Mouse (Mus musculus) left cerebral cortex, postnatal 36 days (tissue): Measurements from ENCODE around the gene Olfr96. TPM values are rescaled to one million over a fixed set of nuclear protein-coding genes. Genes with fewer than 3 reads are reported as not detected.
"Not testable (repeated sequence)": the region's sequence is repeated elsewhere in the genome, so short reads cannot be mapped to it uniquely, and the experiment has no call there.

Experiments used
- DNase-seq, 2 experiments: peaks; one replicate each; pipeline ENCODE4 v3.0.0; 2021 to 2022; ENCODE audit warnings: low spot score in 2 of 2, mixed read lengths in 1 of 2
- intact Hi-C: fragments of 180-260 bp; cut with DNase I; formaldehyde crosslinking; loops from one replicate; pipeline ENCODE4 v1.15.1; 2025
- total RNA-seq, 2 experiments: library from RNA; stranded (reverse); gene quantifications; 2 replicates each; pipeline ENCODE4 v1.2.3; 2021

Gene Olfr96
- not detected for total RNA-seq

- intact Hi-C loops, result no loop called here
- no peak for DNase-seq
Measured at GRCm38 (mm10) chr17:37219846-37220245, at the start of gene Olfr96. Olfr96 (plus strand) TSS chr17:37220146.

GRCm38 (mm10) chr17:37185474-37185873, 34.5 kb upstream of the Olfr96 start:
- intact Hi-C loops, result no loop called here
- DNase-seq, result no peak

DNA sequence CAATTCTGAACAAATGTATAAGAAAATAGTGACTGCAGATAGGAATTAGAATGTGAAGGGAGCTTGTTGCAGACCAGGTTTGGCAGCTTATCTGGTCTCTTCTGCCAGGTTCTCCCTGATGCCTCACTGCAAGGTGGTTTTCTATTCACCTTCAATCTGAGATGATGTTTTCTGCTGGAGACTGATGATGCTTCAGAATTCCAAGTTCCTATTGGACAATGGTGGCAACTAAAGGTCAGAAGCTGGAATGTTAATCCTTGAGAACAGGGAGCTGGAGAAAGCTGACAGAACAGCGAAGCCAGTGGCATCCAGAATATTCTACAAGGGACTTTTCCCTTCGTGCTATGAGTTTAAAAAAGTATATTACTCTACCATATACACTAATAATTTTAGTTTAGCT, 29.2 kb upstream of the Olfr96 start:
- DNase-seq, result no peak

DNA sequence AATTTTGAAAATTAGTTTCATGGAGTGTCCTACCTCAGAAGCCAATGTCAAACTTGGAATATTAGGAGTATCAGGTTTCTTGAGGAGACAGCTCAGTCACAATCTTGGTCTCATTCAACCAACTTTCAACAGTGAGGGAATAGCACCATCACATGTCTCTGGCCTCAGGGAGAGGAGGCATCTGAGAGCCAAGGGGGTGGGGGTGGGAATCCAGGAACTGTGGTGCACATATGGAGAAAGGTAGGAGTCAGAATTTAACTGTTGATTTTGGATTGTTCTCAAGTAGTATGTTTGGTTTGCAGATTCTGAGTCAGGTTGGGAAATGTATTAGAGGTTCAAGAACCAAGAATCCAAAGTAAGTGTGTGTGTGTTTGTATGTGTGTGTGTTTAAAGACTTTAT, 26.9 kb upstream of the Olfr96 start:
- intact Hi-C loops, result no loop called here
- DNase-seq, result no peak

More for the DNA sequence above, 29.2 kb upstream of the Olfr96 start:
- intact Hi-C loops, result no loop called here

GRCm38 (mm10) chr17:37193656-37194055, 26.3 kb upstream of the Olfr96 start, which contains the start of gene Ubd:
Ubd (plus strand) TSS chr17:37193892.
- intact Hi-C loops, result no loop called here
- DNase-seq, result no peak

DNA sequence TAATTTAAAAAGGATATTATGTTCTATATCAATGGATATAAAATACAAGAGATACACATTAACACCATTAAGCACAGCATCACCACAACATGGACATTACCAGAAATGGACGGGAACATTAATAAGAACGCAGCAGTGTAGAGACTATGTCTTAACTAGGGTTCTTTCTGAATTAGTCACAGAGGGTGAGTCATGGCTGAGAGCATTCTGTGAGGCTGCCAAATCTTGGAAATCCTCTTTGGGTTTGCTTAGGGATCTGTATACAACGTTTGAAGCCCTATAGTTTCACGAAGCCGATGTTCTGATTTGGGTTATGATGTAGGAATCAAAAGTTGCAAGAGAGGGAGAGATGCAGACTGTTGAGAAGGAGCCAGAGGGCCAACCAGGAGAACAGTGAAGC, 25.2 kb upstream of the Olfr96 start:
- DNase-seq, result peak in 1 of 2 experiments; percentile 9
- intact Hi-C loops, result no loop called here

GRCm38 (mm10) chr17:37196845-37197724, 22.9 kb upstream of the Olfr96 start:
- intact Hi-C loops, result no loop called here
- peak; percentile 47 to 62 for DNase-seq

DNA sequence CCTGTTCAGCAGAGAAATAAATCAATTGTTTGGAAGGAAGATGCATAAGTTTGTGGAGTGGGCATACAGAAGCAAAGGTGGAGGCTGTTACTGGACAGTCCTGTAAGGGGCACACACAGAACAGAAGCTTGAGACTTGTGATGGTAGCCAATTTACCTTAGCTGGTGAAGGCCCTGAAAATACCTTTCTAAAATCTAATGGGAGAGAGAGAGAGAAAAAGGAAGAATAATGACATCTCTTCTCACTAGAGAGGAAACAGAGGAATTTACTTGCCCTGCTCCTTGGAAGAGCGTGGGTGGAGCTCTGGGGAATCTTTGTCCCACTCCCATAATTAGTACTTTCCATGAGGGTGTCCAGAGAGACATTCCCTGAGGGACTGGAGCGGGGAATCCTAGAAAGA, 19.1 kb upstream of the Olfr96 start, which contains the start of gene Olfr94:
Gene Olfr94, minus strand, starts transcription at position 101 of the 400 bp plus-strand sequence.
- DNase-seq, result no peak
- intact Hi-C loops, result loop anchor here (5.0 kb wide), 2 partner anchors 284 to 309 kb away; partner anchors contain the start of gene Trim40

DNA sequence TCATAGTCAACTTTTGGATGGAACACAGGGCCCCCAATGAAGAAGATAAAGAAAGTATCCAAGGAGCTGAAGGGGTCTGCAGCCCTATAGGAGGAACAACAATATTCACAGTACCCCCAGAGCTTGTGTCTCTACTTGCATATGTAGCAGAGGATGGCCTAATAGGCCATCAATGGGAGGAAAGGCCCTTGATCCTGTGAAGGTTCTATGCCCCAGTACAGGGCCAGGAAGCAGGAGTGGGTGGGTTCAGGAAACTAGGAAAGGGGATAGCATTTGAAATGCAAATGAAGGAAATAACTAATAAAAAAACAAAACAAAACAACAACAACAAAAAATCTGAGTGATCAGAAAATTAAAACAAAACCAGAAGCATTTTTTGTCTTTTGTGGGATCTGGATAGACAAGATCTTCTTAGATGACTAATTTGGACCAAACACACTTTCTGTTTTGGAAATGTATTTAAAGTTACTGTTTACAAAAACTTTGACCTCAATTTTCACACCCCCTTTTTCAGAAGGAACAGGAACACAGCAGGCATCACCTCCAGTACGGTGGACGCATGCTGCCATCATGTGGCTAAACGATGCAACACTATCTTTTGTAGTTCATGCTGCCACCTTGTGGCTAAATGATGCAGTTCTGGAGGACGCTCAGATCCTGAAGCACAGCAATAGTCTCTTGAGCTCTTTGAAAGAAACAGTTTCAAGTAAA, 16.6 kb upstream of the Olfr96 start:
- peak; percentile 77 to 84 for DNase-seq
- intact Hi-C loops, result loop anchor here (2.0 to 5.0 kb wide), 3 partner anchors 121 to 311 kb away; partner anchors contain the start of gene Trim40

DNA sequence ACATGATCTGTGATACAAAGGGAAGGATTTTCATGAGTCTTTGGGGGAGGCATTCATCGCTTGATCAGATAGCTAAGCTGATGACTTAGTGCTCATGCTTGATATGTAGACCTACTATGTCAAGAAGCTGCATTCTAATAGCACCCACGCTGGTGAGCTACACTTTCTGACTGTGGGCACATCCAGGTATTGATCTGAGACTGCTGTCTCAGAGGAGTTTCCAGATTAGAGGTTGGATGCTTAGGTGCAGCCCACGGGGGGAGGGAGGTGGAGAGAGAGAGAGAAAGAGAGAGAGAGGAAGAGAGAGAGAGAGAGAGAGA, 16.1 kb upstream of the Olfr96 start:
- intact Hi-C loops, result loop anchor here (2.0 to 5.0 kb wide), 3 partner anchors 121 to 312 kb away; partner anchors contain the start of gene Trim40
- no peak for DNase-seq

DNA sequence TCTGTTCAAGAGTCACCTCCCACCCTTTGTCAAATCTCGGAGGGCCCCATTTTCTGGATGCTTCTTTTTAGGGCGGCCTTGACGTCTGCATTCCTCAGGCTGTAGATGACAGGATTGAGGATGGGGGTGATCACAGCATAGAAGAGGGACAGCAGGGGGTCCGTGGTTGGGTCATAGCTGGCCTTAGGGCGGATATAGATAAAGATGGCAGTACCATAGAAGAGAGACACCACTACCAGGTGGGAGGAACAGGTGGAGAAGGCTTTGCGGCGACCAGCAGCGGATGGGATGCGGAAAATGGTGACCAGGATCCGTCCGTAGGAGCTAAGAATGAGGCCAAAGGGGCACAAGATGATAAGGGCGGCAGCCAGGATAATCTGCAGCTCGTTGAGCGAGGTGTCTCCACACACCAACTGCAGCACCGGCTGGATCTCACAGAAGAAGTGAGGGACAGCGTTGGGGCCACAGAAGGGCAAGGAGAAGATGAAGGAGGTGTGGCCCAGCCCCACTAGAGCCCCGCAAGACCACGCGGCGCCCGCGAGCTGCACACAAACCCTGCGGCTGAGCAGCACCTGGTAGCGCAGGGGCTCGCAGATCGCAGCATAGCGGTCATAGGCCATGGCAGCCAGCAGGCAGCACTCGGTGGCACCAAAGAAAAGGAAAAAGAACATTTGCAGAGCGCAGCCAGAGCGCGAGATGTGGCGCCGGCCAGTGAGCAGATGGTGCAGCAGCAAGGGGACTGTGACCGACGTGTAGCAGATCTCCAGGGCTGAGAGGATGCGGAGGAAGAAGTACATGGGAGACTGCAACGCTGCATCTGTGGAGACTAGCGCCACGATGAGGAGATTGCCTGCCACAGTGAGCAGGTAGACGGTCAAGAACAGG, 8.8 kb upstream of the Olfr96 start:
- DNase-seq, result peak; percentile 15 to 29
- intact Hi-C loops, result no loop called here

GRCm38 (mm10) chr17:37213018-37213417, 6.9 kb upstream of the Olfr96 start, which contains the start of gene Olfr95:
Olfr95 (minus strand) TSS chr17:37213118.
- intact Hi-C loops, result no loop called here
- no peak for DNase-seq

DNA sequence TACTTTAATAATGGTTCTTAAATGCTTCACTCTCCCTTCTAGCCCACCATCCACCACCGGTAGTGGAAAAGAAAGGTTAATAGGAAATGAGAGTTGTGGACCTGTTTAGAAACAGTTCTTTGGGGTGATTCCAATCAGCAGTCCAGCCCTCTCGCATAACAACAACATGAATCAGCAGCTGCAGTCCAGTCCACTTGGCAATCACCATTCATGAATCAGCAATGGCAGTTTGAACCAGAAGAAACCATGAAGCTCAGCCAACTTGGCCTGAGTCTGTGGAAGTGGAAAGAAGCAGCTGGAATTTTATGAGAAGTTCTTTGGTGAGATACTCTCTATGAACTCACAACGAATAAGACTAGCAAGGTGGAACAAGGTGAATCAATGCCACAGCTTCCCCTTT, 1.5 kb upstream of the Olfr96 start:
- intact Hi-C loops, result no loop called here
- no peak for DNase-seq

DNA sequence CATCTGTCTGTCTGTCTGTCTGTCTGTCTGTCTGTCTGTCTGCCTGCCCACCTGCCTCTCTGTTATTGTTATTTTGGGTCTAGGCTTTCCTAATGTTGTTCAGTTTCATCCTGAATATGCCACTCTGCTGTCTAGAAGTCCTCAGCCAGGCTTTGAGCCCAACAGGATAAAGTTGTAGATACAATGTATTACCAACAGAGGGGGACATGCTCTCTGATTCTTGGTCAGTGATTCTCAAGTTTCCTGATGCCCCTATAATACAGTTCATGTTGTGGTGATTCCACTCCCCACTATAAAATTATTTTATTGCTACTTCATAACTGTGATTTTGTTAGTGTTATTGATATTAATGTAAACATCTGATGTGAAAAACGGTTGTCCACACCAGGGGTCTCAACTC, 1.9 kb downstream of the Olfr96 start:
- no peak for DNase-seq
- intact Hi-C loops, result no loop called here

- intact Hi-C loops, DNase-seq: not testable (repeated sequence)
Measured at GRCm38 (mm10) chr17:37237230-37237629, 17.3 kb downstream of the Olfr96 start, which contains the start of gene Olfr97. Olfr97 (minus strand) TSS chr17:37237330.

GRCm38 (mm10) chr17:37242198-37242597, 22.3 kb downstream of the Olfr96 start:
- DNase-seq, result no peak
- intact Hi-C loops, result no loop called here

GRCm38 (mm10) chr17:37246715-37247114, 26.8 kb downstream of the Olfr96 start:
- intact Hi-C loops, result no loop called here

GRCm38 (mm10) chr17:37249460-37249859, 29.5 kb downstream of the Olfr96 start:
- intact Hi-C loops, result no loop called here
- no peak for DNase-seq

More at GRCm38 (mm10) chr17:37246715-37247114, 26.8 kb downstream of the Olfr96 start:
- DNase-seq, result peak in 1 of 2 experiments; percentile 5

GRCm38 (mm10) chr17:37250544-37250943, 30.6 kb downstream of the Olfr96 start:
- intact Hi-C loops, result no loop called here
- no peak for DNase-seq
